Mouse (Mus musculus): ENCODE measurements at regions not wholly inside any gene's neighbourhood (a gene's known extent, or its start where the extent isn't known, plus 50 kb on each side); places are given as distances from the start of the nearest gene placed in this dataset.
"Not testable (repeated sequence)": the region's sequence is repeated elsewhere in the genome, so short reads cannot be mapped to it uniquely, and the experiment has no call there.

DNA sequence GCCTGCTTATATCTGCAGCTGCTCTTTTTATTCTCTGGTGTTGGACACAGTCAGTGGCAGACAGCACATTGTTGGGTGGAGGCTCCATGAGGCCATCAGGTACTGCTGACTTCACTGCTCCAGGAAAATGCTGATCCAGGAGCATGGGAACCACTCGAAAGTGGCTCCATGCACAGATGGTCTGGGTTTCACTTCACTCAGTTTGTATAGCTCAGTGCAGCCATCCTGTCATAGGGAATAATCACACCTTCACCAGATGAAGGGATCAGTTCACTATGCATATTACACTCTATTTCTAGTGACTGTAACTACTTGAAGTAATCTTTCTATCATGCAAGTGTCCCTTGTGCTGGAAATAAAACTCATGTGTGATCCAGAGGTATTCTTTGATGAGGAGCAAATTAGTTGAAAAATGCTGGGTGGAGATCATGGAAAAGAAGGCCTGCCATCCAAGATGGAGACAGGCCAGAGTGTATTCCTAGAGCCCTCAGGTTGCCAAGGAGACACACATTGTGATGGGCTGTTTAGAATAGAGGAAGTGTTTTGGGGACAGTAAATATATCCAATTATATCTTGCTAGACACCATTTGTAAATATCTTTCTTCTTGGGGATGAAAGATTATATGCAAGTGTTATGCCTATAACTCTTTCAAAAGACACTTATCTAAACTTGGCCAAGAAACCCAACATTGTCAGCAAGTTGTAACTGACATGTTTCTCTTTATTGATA, 103.7 kb upstream of the Arhgap42 start:
- no peak for DNase-seq

DNA sequence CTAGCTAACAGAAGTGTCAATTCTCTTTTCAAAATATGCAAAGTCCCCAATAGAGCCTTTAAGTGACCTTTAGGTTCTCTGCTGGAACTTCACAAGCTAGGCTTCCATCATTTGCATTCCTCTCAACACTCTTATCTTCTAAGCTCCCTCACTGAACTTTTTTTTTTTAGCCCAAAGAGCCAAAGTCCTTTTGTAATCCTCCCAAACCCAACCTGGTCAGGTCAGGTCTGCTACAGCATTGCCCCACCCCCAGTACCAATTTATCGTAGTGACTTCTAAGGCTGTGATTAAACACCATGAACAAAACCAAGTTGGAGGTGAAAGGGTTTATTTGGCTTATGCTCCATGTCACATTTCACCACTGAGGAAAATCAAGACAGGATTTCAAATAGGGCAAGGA, 79.7 kb upstream of the Arhgap42 start:
- no peak for DNase-seq

GRCm38 (mm10) chr9:9316021-9316420, 77.1 kb upstream of the Arhgap42 start:
- no peak for DNase-seq

DNA sequence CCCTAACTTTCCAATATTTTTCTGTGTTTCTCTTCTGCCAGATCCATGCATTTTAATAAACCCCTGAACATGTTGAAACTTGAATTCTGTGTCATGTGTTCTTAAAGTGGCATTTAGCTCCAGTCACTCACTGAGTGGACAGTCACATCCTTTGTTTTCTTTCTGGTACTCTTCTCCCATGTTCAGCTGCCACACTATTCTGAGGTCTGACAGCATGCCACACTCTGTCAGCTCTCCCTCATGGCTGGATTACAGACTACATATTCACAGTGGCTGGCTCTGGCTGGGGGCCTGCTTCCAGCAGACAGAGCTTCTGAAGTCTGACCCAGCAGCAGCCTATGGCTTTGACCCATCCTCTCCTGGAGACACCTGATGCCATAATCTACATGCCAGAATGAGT, 73.4 kb upstream of the Arhgap42 start:
- no peak for DNase-seq

DNA sequence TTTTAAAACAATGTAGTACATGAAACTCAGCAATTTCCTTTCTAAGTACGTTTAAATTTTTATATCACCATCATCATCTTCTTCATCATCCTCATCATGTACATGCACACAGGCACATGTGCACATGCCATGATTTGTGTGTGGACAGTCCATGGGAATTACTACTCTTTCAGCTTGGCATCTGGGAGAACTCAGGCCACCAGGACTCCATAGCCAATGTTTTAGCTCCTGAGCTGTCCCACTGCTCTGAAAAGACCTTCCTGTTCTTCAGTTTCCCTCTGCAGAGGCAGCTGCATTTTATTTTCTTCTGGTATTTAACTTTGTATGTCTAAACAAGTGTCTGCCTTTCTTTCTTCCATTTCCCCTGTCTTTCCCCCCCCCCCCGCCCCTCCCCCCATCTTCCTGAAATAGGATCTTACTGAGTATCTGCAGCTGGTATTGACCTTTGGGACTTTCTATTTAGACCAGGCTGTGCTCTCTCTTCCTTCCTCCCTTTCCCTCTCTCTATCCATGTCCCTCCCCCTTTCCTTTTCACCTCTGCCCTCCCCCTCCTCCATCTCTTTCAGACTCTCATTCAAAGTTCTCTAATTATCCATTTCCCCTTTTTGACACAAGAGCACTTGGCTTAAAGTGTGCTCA, 72.8 kb upstream of the Arhgap42 start:
- no peak for DNase-seq

DNA sequence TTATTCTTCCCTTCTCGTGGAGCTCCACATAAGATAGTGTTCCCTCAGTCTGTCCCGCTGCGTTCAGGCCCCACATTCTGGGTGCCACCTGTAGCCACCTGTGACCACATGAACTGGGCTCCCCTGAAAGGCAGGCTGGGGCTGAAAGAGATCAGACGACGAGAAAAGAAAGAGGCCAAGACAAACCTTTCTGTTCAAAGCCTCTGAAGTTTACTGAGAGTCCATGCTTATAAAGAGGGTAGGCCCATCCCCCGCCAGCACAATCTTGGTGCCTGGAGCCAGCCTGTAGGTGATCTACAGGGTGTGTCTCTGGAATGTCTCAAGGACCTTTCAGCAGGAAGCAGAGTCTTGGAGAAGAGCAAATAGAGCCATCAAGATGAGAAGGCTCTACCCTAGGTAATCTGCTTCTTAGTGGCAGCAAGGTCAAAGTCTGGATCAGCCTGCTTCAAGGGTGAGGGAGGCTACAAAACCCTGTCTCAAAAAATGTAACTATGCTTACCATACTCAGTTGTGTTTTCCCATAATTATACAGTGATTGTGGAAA, 72.2 kb upstream of the Arhgap42 start:
- not testable (repeated sequence) for DNase-seq

DNA sequence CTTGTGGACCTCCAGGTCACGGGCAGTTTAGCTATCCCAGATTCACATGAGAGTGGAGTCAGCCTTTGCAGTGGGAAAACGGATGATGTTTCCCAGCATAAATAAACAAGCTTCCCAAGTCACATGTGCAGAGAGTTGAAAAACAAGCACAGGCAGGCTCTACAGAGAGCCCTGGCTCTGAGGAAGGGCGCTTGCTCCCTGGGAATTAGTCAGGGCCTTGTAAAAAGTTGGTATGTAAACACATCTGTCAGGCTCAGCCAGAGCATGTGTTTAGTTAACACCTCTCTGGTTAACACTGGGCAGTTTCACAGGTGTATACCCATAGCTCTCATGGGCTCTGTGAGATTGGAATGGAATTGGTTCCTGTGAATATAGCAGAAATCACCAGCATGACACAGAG, 51.9 kb upstream of the Arhgap42 start:
- DNase-seq: no peak

DNA sequence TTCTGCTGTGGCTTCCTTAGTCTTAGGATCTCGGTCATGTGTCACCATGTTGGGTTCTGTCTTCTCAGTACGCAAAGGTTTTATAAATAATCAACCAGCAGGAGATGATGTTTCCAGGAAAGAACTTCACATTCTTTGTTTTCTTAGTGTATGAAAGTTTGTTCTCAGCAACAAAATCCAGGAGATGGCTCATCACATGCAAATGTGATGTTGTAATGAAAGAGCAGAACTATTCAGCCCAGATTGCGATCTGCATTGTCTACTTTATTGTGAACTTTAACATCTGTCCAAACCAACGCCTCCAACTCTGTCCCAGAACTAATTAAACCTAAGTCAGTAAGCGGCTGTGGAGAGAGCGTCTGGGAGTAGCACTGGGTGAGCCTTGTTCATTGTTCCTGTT, 50.7 kb upstream of the Arhgap42 start:
- DNase-seq: no peak

Data from thymus, postnatal 4 days (tissue).